Mouse (Mus musculus) left cerebral cortex, adult 2 months (tissue): ENCODE results near the gene Pex16. TPM values are rescaled to one million over a fixed set of nuclear protein-coding genes. Genes with fewer than 3 reads are reported as not detected.

Experiments
- DNase-seq, 2 experiments: peaks; one replicate each; pipeline ENCODE4 v3.0.0; 2021 to 2022; ENCODE audit warnings: low spot score in 2 of 2, mixed read lengths in 1 of 2; ENCODE audit errors: extremely low spot score in 1 of 2
- H3K27ac ChIP-seq: fragments of 200-600 bp; 2 replicates; pipeline ENCODE4 v1.8.1; 2022
- H3K4me3 ChIP-seq: fragments of 200-600 bp; 2 replicates; pipeline ENCODE4 v1.8.1; 2022
- CTCF ChIP-seq: fragments of 200-600 bp; IDR thresholded peaks from 2 replicates; pipeline ENCODE4 v1.8.1; 2022; ENCODE audit warnings: antibody characterized with exemption, mild to moderate bottlenecking, moderate library complexity
- intact Hi-C: fragments of 180-260 bp; cut with DNase I; formaldehyde crosslinking; loops from one replicate; pipeline ENCODE4 v1.15.1; 2025
- total RNA-seq, 2 experiments: library from RNA; stranded (reverse); gene quantifications; 2 replicates each; pipeline ENCODE4 v1.2.3; 2021

Gene Pex16
- total RNA-seq, 2 experiments from 2014 or later = 33.4 to 37.1 TPM

DNA sequence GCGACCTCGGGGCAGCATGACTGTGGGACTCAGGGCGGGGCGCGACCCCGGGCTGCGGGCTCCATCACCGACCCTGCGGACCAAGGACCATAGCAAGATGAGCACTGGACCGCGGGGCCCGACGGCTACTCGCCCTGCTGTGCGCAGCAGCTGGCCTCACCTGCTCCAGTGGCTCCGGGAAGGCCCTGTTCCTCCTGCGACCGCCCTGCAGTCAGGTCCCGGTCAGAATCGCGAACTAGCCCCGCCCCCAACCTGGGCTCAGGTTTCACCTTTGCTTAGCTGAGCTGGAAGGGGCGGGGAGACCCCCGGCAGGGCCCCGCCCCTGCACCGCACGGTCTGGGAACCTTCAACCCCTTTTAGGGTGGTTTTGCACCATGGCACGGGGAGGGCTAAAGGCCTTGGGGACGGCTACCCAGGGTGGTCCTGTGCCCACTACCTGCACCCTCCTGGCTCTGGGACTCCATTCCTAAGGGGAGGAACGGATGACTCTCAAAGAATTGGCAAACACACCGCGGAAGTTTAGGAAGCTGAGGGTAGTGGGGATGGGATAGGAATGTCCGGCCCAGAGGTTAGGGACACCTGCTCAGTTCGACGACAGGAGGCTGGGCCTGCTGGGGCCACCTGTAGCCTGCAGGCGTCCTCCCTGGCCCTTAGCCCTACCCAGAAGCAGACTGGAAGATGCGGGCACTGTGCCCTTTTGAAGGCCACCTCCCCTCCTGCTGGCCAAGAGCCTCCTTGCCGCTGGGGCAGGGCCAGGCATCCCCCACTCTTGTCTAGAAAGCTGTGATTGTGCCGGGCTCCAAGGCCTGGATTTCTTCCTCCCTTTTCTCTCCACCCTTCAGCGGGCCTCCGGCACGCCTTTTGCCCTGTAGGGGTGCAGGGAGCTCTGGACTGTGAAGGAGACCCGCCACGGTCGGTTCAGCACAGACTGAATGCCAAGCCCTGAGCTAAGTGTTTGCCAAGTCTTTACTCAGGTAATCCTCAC, 3.4 kb upstream of the Pex16 start:
- Histone ChIP-seq H3K27ac (no peak overlapping the region), H3K4me3 (peak overlapping the region; percentile 16; the same call in 1 of the 2 replicates)
- no peak for DNase-seq
- no peak for TF ChIP-seq CTCF
- intact Hi-C loops = no loop called here

DNA sequence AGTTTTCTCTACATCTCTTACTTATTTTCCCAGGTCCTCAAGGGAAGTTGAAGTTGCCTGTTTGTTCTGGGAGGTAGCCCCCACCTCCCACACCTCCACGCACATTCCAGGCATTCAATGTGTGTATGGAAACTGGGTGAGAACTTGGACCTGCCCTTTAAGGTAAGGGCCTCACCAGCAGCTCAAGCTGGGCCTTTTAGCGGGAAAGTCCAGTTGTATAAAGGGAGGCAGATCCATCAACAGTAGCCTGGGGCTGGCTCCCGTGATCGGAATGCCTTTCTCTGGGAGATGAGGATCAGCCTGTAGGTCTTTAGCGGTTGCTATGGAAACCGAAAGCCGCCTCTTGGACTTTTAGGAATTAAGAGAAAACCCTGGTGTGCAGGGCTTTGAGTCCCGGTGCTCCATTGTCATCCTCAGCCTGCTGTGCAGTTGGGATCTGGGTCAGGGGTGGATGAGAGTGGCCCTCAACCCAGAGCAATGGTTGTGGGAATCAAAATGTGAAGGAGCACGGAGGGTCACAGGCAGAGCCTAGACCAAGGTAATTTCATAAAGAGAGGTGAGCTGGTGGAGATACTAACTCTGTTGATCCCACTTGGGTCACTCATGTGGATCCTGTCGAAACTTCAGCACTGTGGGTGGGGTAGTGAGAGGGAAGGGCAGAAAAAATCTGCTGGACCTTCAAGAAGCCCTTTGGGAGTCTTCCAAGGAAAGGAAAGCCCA, 2.3 kb upstream of the Pex16 start:
- no peak for TF ChIP-seq CTCF
- H3K27ac ChIP-seq = no peak overlapping the region
- no peak for DNase-seq
- intact Hi-C loops = no loop called here
- no peak overlapping the region for H3K4me3 ChIP-seq

DNA sequence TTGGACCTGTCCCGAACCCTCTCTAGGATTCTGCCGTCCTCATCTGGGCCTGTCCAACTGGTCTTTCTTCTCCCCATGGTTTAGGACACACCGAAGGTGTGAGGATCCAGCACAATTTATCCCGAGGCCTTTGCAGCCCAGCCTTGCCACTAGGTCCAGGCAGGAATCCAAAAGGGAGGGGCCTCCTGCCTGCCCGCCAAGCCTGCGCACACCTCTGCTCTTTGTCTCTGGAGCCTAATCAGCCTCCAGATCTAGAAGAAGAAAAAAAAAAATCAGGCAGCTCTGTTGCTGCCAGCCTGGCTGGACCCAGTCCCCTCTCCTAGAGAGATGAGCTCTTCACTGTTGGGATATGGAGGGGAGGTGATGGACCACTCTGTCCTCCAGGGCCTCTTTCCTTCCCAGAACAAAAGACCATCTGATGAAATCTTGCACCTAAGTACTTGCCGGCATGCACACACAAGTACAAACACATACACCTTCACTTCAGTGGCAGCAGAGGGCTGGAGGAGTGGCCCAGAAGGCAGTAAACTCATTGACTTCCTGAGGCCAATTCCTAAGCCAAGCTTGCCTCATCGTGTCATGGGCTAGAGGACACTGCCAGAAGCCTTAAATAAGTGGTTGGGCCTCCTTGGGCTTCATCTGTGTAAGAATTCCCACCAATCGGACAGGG, 1.6 kb upstream of the Pex16 start:
- intact Hi-C loops = no loop called here

DNA sequence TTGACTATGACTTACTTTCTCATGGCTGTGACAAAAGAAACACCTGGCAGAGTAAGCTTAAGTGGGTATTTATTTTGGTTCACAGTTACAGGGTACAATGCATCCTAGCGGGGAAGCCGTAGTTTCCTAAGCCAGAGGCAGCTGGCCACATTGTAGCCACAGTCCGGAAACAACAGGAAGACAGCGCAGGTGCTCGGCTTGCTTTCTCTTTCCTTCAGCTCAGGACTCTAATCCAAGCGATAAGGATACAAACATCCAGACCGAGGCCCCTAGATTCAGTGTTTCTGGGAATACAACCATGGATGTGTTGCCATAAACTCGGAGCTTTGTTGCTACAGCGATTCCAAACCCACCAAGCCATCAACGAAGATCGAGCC, 1.1 kb upstream of the Pex16 start:
- TF ChIP-seq CTCF = no peak
- no peak for DNase-seq
- intact Hi-C loops = no loop called here
- Histone ChIP-seq H3K27ac (no peak overlapping the region), H3K4me3 (no peak overlapping the region)

More for the DNA sequence above, 1.6 kb upstream of the Pex16 start:
- DNase-seq = no peak
- no peak for TF ChIP-seq CTCF
- H3K4me3 ChIP-seq = no peak overlapping the region
- no peak overlapping the region for H3K27ac ChIP-seq

DNA sequence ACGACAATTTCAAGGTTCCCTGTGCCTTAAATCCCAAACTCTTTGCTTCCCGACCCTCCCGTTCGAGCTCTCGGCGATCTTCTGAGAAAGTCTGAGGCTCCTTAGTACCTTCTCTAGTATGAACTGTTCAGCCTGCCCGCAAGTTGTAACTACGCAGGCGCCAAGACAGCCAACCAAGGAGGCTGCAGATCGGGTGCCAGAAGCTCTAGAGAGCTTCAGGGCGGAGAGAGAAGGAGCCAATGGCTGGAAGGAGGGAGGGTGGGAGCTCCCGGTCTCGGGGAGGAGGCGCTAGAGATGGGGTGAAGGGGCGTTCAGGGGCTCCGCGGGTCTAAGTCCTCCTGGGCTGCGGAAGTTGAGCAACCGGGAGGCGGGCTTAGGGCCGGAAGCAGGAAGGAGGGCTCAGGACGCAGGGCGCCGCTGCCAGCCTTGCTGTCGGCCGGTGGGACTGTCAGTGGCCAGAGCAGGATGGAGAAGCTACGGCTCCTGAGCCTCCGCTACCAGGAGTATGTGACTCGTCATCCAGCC, 685 bp downstream of the Pex16 start:
- DNase-seq = peak; percentile 90 to 95
- no peak for TF ChIP-seq CTCF
- peak overlapping the region; percentile 72 for H3K4me3 ChIP-seq
- intact Hi-C loops = loop anchor here (1.0 kb wide), 1 partner anchor 59 kb away; the partner anchor contains the start of gene Cry2
- H3K27ac ChIP-seq = peak overlapping the region; percentile 90

DNA sequence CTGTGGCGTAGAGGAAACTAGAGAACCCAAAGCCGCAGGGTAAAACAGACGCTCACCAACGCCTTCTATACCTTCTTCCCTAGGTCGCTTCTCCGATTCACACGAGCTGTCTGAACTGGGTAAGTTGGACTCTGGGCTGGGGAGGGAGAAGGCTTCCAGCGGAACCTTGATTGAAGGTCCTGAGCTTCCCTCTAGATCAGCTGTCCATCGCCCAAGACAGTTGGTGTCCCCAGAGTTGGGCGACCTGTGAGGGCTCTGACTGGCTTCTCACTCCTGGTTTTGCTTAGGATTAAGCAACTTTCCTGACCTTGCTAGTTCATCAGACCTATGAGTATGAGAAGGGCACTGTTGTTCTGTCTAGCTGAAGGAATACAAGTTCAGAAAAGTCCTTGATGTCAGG, 1.3 kb downstream of the Pex16 start:
- DNase-seq = no peak
- intact Hi-C loops = loop anchor here (1.0 kb wide), 1 partner anchor 59 kb away; the partner anchor contains the start of gene Cry2
- Histone ChIP-seq H3K27ac (peak overlapping the region; percentile 90), H3K4me3 (peak overlapping the region; percentile 72)
- no peak for TF ChIP-seq CTCF

DNA sequence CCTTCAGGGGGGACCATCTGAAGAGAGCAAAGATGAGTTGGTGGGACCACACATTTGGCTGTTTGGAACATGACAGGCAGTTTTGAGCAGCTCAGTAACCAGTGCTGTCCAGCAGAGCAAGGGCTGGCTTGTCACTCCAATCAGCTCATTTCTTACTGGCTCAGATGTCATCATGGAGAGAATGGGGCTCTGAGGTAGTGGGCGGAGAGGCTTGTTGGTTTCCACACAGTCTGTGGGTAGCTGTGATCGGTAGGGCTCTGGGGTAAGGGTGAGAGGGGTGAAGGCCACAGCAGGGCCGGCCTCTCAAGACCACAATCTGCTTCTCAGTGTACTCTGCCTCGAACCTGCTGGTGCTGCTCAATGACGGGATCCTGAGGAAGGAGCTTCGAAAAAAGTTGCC, 1.8 kb downstream of the Pex16 start:
- TF ChIP-seq CTCF = no peak
- intact Hi-C loops = no loop called here
- no peak for DNase-seq
- peak overlapping the region; percentile 72 for H3K4me3 ChIP-seq
- no peak overlapping the region; the same call in 1 of the 2 replicates for H3K27ac ChIP-seq

DNA sequence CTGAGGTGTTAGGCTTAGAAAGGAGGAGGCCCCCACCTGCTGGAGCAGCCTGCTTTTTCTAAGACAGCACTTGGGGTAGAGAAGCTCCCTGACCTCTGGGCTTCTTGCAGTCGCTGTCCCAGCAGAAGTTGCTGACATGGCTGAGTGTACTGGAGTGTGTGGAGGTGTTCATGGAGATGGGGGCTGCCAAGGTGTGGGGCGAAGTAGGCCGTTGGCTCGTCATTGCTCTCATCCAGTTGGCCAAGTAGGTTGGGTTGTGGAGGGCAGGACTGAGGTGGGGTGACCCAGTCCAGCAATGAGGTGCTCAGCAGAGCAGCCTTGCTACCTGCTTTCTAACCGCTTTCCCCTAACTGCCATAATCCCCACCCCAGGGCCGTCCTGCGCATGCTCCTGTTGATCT, 2.8 kb downstream of the Pex16 start:
- TF ChIP-seq CTCF = no peak
- DNase-seq = no peak
- intact Hi-C loops = no loop called here
- Histone ChIP-seq H3K27ac (no peak overlapping the region), H3K4me3 (no peak overlapping the region)

DNA sequence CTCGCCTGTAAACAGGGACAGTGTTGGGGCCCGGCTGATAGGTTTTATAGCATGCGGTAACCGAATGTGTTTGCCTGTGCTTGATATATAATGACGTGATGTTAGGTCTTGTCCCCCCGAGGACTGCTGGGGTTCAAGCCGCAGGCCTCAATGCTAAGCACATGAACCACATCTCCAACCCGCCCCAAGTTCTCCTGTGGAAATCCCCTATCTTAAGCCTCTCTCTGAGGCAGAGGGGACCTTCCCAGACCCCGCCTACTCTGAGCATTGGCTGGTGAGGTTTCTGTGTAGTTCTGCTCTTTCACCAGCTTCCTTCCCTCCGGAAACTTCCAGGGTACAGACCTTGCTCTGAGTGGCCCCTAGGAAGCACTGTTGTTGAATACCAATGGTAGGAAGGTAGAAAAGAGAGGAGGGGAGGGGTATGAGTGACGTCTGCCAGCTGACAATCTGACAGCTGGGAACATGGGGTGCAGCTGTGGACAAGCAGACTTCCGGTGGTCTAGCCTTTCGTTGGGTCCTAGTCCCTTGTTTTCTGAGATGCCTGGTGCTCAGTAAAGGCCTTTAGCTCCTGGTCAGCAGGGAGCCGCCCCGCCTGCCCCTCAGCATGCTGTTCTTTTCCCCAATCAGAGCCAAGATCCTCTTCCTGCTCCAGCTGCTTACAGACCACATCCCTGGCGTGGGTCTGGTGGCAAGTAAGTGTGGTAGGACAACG, 5.5 kb downstream of the Pex16 start:
- intact Hi-C loops = loop anchor here (5.0 kb wide), 1 partner anchor 448 kb away; the partner anchor contains the start of gene Mdk
- H3K27ac ChIP-seq = no peak overlapping the region
- no peak for TF ChIP-seq CTCF
- H3K4me3 ChIP-seq = no peak overlapping the region
- DNase-seq = no peak

DNA sequence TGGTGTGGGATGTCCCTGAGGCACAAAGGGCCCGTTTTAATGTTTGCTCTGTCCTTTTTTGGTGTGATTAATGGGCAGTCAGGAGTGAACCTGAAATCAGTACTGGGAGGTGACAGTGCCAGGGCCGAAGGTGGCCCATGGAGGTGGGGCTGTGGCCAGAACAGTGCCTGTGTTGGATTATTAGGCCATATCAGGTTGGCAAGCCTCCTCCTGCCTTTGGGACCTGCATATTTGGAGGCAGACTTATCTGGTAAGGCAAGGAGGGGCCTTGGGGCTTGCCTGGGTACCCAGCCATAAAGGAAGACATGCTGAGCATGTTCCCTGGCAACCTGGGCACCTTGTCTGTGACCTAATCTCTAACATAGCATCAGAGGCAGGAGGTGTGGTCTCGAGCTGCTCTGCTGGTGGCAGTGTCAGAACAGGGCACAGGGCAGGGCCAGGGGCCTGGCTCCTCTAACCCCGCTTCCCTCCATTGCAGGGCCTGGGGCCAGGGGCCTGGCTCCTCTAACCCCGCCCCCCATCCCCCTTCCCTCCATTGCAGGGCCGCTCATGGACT, 6.1 kb downstream of the Pex16 start:
- Histone ChIP-seq H3K4me3 (no peak overlapping the region), H3K27ac (no peak overlapping the region)
- no peak for DNase-seq
- no peak for TF ChIP-seq CTCF
- intact Hi-C loops = loop anchor here (5.0 kb wide), 1 partner anchor 448 kb away; the partner anchor contains the start of gene Mdk
